Mouse (Mus musculus) naive thymus-derived CD4-positive, alpha-beta T cell, adult 5 months (primary cell): ENCODE data around the gene Cryga. TPM values are rescaled to one million over a fixed set of nuclear protein-coding genes. Genes with fewer than 3 reads are reported as not detected.

ENCODE experiments used
- polyA plus RNA-seq: library from polyadenylated mRNA; unstranded; fragments of 100-300 nt; shearing (Covaris generic); gene quantifications from one replicate; pipeline ENCODE4 v1.2.1, GENCODE M21; 2017

Gene Cryga
- not detected for polyA plus RNA-seq

GRCm38 (mm10) chr1:65103273-65103672 is at the start of gene Cryga:
TSS of gene Cryga (minus strand) at chr1:65103373.

GRCm38 (mm10) chr1:65122574-65123372 is 19.6 kb upstream of the Cryga start, which contains the start of gene D630023F18Rik:
TSS of gene D630023F18Rik (minus strand) at chr1:65123214.

GRCm38 (mm10) chr1:65119438-65119837 is 16.3 kb upstream of the Cryga start, which contains the start of gene Gm28845:
TSS of gene Gm28845 (minus strand) at chr1:65119558.

GRCm38 (mm10) chr1:65082188-65082587 is 21.0 kb downstream of the Cryga start, which contains the start of gene Crygb:
TSS of gene Crygb (minus strand) at chr1:65082288.

GRCm38 (mm10) chr1:65073589-65073988 is 29.6 kb downstream of the Cryga start, which contains the start of gene Crygc:
TSS of gene Crygc (minus strand) at chr1:65073689.

GRCm38 (mm10) chr1:65063352-65063751 is 39.8 kb downstream of the Cryga start, which contains the start of gene Crygd:
TSS of gene Crygd (minus strand) at chr1:65063452.

GRCm38 (mm10) chr1:65050952-65051351 is 52.2 kb downstream of the Cryga start, which contains the start of gene Cryge:
TSS of gene Cryge (minus strand) at chr1:65051149.

Other genes starting within 250 kb of the Cryga start
- 26.8 TPM for gene Plekhm3, start 146.5 kb downstream of the Cryga start, polyA plus RNA-seq
- 0.93 TPM for gene Akr1cl, start 70.6 kb downstream of the Cryga start, polyA plus RNA-seq
- not detected for gene Cryge, start 52.2 kb downstream of the Cryga start, polyA plus RNA-seq
- gene Crygd, start 39.9 kb downstream of the Cryga start, polyA plus RNA-seq = not detected
- not detected for gene Crygc, start 29.7 kb downstream of the Cryga start, polyA plus RNA-seq
- gene Crygb, start 21.1 kb downstream of the Cryga start, polyA plus RNA-seq = not detected
- gene Gm28845, start 16.2 kb upstream of the Cryga start, polyA plus RNA-seq = not detected
- not detected for gene D630023F18Rik, start 19.8 kb upstream of the Cryga start, polyA plus RNA-seq
- gene Idh1, start 83.1 kb upstream of the Cryga start, polyA plus RNA-seq = 5.0 TPM
- gene Pikfyve, start 83.3 kb upstream of the Cryga start, polyA plus RNA-seq = 27.1 TPM
- not detected for gene Pth2r, start 178.7 kb upstream of the Cryga start, polyA plus RNA-seq